Mouse (Mus musculus): Measurements from ENCODE around the gene Scd2.
"Not testable (repeated sequence)": the region's sequence is repeated elsewhere in the genome, so short reads cannot be mapped to it uniquely, and the experiment has no call there.

Scd2 gene

GRCm38 (mm10) chr19:44292941-44293768 is at the start of gene Scd2:
Scd2 (plus strand) TSS chr19:44293674.
- DNase-seq (ENCODE audit: extremely low spot score, low read depth, low spot score), result no peak

GRCm38 (mm10) chr19:44245761-44246171 is 47.7 kb upstream of the Scd2 start:
- peak; percentile 60 for DNase-seq (ENCODE audit: extremely low spot score, low read depth, low spot score)

- DNase-seq (ENCODE audit: extremely low spot score, low read depth, low spot score), result no peak
These were observed 47.0 kb upstream of the Scd2 start for GRCm38 (mm10) chr19:44246341-44246911.

- no peak for DNase-seq (ENCODE audit: extremely low spot score, low read depth, low spot score)
These were observed 46.0 kb upstream of the Scd2 start for GRCm38 (mm10) chr19:44247281-44248080.

- peak; percentile 96 for DNase-seq (ENCODE audit: extremely low spot score, low read depth, low spot score)
These were observed 45.2 kb upstream of the Scd2 start for GRCm38 (mm10) chr19:44248081-44248853.

- no peak for DNase-seq (ENCODE audit: extremely low spot score, low read depth, low spot score)
These were observed 44.6 kb upstream of the Scd2 start for GRCm38 (mm10) chr19:44248854-44249351.

GRCm38 (mm10) chr19:44251138-44251537 is 42.3 kb upstream of the Scd2 start:
- DNase-seq (ENCODE audit: extremely low spot score, low read depth, low spot score), result not testable (repeated sequence)

GRCm38 (mm10) chr19:44251936-44252558 is 41.4 kb upstream of the Scd2 start:
- DNase-seq (ENCODE audit: extremely low spot score, low read depth, low spot score), result no peak

- DNase-seq (ENCODE audit: extremely low spot score, low read depth, low spot score), result not testable (repeated sequence)
These were observed 39.4 kb upstream of the Scd2 start for GRCm38 (mm10) chr19:44254106-44254505.

- no peak for DNase-seq (ENCODE audit: extremely low spot score, low read depth, low spot score)
These were observed 36.0 kb upstream of the Scd2 start for GRCm38 (mm10) chr19:44257377-44257966.

- DNase-seq (ENCODE audit: extremely low spot score, low read depth, low spot score), result no peak
These were observed 34.0 kb upstream of the Scd2 start for GRCm38 (mm10) chr19:44259484-44259883.

- no peak for DNase-seq (ENCODE audit: extremely low spot score, low read depth, low spot score)
These were observed 33.0 kb upstream of the Scd2 start for GRCm38 (mm10) chr19:44260487-44260886.

- no peak for DNase-seq (ENCODE audit: extremely low spot score, low read depth, low spot score)
These were observed 31.7 kb upstream of the Scd2 start for GRCm38 (mm10) chr19:44261774-44262173.

- DNase-seq (ENCODE audit: extremely low spot score, low read depth, low spot score), result no peak
These were observed 29.9 kb upstream of the Scd2 start for GRCm38 (mm10) chr19:44263581-44263980.

- DNase-seq (ENCODE audit: extremely low spot score, low read depth, low spot score), result no peak
These were observed 29.2 kb upstream of the Scd2 start for GRCm38 (mm10) chr19:44264226-44264625.

GRCm38 (mm10) chr19:44265300-44265699 is 28.2 kb upstream of the Scd2 start:
- DNase-seq (ENCODE audit: extremely low spot score, low read depth, low spot score), result no peak

GRCm38 (mm10) chr19:44265911-44266337 is 27.6 kb upstream of the Scd2 start:
- DNase-seq (ENCODE audit: extremely low spot score, low read depth, low spot score), result no peak

- no peak for DNase-seq (ENCODE audit: extremely low spot score, low read depth, low spot score)
These were observed 27.0 kb upstream of the Scd2 start for GRCm38 (mm10) chr19:44266458-44266823.

- no peak for DNase-seq (ENCODE audit: extremely low spot score, low read depth, low spot score)
These were observed 26.5 kb upstream of the Scd2 start for GRCm38 (mm10) chr19:44266824-44267498.

Data from hindlimb bud, embryonic 11.5 days (tissue).